Mouse (Mus musculus) layer of hippocampus, adult 18-20 months (tissue): ENCODE measurements around the gene Man1c1. TPM values are rescaled to one million over a fixed set of nuclear protein-coding genes. Genes with fewer than 3 reads are reported as not detected.
A peak's percentile ranks its signal among the peaks of the same experiment; 100 is the strongest.

Source experiments
- DNase-seq, 2 experiments: peaks; one replicate each; pipeline ENCODE4 v3.0.0; 2022; ENCODE audit warnings: low spot score in 2 of 2
- total RNA-seq, 2 experiments: library from RNA; stranded (reverse); gene quantifications; 2 replicates each; pipeline ENCODE4 v1.2.3; 2021

Man1c1 gene
- total RNA-seq, 2 experiments from 2014 or later: 24.1 to 26.7 TPM

DNA sequence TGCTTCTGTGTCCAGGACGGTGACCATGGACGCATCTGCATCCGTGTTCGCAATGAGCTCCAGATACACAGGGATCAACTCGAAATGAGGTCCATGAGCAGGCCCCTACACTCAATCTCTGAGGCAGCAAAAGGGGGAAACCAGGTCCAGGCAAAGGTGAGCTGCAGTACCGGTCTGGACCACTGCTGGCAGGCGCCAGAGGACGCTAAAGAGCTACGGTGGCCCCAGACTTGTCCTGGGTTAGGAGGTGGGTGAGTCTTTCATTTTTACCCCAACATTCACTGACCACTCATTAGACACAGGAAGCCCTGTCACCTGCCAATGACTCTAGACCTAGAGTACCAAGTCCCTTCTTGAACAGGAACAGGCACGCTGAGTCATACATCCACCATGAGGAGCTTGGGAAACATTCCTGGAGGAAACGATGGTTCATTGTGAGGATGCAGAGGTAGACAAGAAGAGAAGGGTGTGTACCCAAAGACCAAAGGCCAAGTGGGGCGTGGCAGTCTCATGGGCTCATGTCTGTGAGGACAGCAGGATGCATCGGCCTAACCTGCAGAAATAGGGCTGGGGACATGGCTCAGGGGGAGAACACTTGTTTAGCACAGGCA lies 21.8 kb upstream of the Man1c1 start:
- DNase-seq: no peak

GRCm38 (mm10) chr4:134724974-134725373 lies 20.9 kb upstream of the Man1c1 start:
- DNase-seq: no peak

GRCm38 (mm10) chr4:134723251-134723650 lies 19.2 kb upstream of the Man1c1 start:
- DNase-seq: no peak

DNA sequence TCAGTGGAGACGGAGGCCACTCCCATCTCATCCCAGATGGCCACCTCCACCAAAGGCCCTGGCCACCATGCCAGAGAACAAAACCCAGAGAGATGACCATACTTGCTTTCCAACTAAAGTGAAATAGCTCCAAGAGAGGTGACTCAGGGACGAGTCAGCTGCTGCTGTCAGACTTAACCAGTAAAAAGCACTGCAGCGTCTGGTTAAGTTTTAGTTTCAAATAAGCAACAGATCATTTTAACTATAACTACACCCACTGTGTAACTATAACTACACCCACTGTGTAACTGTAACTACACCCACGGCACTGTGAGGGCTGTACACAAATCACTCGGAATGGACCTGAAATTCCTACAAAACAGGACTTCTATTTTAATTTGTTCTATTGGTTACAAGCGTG lies 17.0 kb upstream of the Man1c1 start:
- no peak for DNase-seq

DNA sequence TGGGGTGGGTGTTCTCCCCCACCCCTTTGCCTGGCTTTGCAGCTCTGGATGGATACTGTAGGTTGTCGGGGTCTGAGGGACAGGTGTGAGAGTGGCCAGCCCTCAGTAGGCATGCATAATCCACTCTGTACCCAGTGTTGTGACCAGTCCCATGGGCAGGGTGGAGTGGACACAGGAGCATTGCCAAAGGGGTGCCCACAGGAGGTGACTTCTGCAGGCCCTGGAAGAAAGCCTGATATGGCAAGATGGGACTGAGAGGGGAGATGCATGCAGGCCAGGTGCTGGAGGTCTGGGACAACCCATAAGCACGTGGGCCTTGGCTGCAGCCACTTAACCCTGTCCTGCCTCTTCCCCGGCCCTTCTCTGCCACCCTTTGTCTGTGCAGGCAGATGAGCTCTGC lies 16.3 kb upstream of the Man1c1 start:
- DNase-seq: no peak

DNA sequence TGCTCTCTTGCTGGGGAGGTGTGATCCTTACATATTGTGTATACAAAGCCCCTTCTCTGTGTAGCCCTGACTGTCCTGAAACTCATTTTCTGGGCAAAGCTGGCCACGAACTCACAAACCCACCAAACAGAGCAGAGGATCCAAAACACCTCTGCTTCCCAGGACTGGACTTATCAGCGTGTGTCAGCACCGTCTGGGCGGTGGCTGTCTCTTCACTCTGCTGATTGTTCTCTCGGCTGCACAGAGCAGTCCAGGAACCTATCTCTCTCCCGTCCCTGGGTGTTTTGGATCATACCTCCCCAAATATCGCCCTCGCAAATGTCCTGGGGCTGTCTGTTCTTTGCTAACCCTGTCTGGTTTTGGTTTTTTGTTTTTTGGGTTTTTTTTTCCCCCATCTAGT lies 15.4 kb upstream of the Man1c1 start:
- no peak for DNase-seq

DNA sequence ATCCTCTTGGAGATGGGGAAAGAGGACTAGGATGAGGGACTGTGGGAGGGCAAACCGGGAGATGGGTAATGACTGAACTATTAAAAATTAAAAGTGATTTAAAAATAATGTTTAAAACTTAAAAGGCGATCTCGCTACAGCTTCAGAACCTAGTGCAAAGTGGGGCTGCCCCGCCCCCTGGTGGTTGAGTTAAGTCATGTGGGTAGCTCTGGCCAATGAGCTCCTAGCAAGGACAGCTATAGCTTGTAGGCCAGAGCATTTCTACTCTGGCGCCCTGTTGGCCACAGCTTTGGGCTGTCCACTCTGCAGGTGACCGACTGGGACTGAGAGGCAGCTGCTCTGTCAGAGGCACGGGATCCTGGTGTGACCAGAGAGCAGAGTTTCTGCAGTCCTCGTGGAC lies 9.8 kb upstream of the Man1c1 start:
- peak; percentile 68 to 87 for DNase-seq

DNA sequence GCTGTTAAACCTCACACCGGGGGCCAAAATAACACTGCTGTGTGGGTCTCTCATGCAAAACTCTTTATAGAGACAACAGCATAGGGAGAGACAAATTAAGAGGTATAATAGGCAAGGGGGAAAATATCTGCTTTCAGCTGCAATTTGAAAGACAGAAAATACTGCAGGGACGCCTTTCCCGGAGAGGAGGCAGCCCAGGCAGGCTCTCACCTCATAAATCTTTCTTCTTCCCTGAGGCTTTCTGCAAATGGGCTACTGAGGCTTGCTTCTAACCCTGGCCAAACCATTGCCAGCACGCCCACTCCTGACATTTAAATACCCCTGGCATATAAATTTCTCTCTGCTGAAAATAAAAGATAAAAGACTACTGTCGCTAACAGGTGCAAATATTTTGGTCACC lies 1.2 kb upstream of the Man1c1 start:
- DNase-seq: no peak

- no peak for DNase-seq
Observed at GRCm38 (mm10) chr4:134704590-134704989, 500 bp upstream of the Man1c1 start.

DNA sequence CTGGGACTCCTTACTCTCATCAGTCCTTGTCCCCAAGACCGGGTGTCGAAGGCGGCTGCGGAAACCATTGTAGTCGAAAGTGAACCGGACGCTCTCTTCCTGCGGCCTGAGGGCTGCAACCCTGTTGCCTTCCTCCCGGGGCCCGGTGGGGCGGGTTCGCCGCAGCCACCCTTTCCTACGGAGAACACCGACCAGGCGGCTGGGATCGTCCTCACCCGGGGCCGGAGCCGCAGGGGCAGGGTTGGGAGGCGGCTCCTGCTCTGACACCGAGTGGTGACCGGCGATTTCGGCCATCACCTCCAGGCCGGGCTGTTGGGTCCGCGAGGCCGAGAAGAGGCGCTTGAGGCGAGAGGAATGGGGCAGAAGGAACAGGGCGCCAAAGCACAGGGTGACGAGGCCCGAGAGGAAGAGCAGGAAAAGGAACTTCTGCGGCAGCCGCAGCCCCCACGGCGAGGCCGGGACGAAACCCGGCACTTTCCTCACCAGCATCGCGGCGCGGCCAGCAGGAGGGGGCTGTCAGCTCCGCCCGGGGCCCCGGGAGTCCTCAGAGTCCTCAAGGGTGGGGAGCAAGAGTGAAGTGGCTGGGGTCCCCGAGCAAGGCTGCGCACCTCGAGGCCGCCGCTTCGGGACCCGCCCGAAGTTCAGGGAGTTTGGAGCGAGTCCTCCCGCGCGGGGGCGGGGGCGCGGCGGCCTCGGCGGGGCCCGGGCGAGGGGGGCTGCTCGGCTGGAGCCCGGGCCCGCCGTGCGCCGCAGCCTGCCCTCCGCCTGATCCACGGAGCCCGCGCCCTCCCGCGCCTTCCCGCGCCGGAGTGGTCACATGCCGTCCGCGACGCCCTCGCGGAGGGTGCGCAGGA lies 882 bp downstream of the Man1c1 start:
- no peak for DNase-seq

- DNase-seq: peak; percentile 49 to 82
Observed at GRCm38 (mm10) chr4:134701934-134702333, 2.2 kb downstream of the Man1c1 start.

DNA sequence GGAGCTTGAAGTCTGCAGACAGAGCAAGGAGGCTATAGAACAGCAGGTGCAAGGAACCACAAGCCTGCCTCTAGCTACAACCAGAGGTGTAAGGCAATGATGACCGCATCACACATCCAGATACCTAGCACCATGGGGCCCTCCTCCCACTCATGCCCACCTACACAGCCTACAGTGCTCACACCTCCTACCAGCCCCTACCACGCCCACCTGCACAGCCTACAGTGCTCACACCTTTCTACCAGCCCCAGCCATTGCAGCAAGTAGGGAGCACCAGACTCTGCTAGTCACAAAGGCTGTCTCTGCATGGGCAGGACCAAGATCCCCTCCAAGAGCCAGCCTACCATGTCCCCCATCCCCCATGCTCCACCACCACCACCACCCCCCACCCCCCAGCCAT lies 3.2 kb downstream of the Man1c1 start:
- no peak for DNase-seq

GRCm38 (mm10) chr4:134693202-134693940 lies 10.7 kb downstream of the Man1c1 start:
- no peak for DNase-seq

DNA sequence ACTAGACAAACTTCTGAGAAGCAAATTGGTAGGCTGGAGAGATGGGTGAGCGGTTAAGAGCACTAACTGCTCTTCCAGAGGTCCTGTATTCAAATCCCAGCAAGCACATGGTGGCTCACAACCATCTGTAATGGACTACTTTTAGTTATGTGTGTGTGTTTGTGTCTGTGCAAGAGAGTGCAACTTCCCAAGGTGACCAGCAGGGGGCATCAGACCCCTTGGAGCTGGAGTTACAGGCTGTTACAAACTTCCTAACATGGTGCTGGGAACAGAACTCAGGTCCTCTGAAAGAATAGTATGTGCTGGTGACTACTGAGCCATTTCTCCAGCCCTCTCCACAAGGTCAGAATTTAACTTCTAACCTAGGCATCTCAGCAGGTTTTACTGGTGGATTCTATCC lies 11.7 kb downstream of the Man1c1 start:
- DNase-seq: no peak

DNA sequence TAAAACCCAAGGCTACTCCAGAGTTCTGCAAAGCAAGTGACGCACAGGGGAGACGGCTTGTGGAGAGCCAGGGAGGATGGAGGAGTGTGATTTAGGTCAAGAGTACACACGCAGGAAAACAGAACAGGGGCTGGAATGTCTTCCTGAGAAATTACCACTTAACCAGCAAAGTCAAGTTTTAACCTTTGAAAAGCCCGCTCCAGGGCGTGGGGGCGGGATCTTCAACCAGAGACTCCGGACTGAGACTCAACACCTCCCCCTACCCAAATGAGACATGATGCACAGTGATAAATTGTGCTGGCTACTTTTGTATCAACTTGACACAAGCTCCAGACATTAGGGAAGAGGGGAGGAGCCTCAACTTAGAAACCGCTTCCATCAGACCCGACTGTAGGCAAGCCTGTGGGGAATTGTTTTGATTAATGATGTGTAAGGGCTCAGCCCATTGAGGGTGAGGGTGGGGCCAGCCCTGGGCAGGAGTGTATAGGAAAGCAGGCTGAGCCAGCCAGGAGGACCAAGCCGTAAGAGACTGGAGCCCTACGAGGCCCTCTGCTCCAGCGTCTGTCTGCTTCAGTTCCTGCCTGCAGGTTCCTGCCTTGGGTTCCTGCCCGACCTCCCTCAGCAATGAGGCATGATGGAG lies 17.9 kb downstream of the Man1c1 start:
- no peak for DNase-seq

DNA sequence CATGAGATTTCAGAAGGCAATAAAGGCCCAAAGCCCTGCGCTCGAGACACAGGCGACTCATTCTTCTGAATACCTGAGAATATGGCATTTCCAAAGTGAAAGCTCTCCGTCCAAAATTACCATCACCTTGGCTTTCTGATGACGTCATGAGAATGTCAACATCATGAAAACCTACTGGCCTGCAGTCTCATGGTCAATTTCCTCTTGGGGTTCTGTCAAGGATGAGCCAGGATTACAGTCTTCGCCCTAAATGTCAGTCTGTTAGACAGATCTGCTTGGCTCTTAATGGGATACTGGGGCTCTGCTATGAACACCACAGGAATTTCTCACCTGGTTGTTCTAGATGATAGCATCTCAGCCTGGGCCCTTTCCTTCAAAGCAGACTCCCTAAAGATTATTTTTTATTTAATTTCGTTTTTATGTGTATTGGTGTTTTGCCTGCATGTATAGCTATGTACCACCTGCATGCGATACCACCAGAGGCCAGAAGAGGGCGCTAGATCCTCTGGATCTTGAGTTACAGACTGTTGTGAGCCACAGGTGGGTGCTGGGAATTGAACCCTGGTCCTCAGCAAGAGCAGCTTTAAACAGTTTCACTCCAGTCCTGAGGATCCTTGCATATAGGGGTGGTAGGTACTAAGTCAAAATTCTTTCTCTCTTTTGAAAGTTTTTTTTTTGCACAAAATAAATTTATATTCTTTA lies 19.3 kb downstream of the Man1c1 start:
- DNase-seq: no peak

DNA sequence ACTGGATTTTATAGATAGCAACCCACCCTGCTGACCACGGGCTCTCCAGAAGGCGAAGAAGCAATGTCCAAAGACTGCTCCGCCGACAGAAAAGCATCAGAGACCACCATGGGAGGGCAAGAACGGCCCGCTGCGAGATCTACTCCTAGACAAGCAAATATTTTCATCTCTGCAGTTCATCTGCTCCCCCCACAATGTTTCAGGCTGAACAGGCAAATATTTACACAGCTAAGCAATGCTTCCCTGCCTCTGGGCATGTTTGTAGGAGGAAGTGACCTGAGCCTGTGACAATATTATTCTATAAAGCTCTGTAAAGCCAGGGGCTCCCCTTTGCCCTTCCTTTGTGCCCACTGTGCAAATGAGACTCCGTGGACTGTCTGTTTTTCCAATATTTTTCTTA lies 20.2 kb downstream of the Man1c1 start:
- DNase-seq: no peak

DNA sequence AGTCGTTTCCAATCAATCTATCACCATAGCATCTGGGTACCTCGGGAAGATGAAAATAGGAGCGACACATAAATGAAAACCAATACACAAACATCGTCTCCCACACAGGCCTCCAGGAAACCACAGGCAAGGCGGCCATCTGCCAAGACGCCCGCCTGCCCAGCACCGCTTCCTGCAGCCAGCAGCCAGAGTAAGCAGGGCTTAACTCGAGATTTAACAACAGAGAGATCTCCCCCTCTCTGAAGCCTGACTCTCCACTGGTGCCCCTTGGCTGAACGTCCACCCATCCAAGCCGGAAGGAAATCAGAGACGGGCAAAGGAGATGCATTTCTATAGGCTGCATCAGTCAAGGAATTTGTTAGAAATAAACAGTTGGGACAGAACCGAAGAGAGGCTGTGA lies 21.1 kb downstream of the Man1c1 start:
- no peak for DNase-seq

DNA sequence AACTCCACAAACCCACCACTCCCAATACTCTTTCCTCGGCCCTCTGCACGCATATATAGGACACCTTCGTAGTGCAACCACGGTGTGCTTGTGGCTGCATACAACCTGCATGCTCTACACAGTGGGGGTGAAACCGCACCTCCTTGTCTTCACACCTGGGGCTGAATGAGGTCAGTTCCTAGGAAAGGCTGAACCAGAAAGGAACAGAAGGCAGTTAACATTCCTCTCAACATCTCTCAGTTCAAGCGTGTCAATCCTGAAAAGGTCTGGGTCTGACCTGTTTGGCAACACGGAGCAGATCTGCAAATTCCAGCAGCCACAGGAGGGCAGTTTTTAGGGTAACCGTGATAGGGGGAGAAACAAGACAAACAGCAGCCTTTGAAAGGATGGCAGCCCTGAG lies 21.7 kb downstream of the Man1c1 start:
- DNase-seq: no peak

GRCm38 (mm10) chr4:134681819-134682218 lies 22.3 kb downstream of the Man1c1 start:
- DNase-seq: no peak
